Mouse (Mus musculus): ENCODE measurements around the gene Rdx.

DNA sequence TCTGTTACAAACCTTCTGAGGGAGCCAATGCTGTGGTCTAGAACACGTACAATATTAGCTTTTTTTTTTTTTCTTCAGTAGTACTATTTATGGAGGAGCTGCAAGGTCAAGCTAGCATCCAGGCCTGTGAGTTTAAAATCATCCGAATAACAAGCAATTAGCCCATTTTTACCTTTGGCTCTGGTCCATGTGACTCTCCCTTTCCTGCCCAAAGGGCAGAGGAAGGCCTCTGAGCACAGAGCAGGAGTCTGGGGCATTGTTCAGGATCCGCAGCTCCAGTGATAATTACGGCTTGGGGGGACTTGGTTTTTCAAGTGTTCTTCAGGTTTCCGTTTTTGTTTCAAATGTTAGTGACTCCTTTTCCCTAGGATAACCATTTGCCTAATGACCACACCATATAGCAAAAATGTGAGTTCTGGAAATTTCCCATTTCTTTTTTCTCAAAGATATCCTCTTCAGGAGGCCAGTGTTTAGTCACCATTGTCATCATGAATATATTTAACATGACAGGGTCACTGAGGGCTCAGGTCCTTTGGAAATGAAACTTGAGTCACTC lies 33.0 kb upstream of the Rdx start:
- TF ChIP-seq CHD2 (IDR thresholded peaks at IDR 0.05; ENCODE audit: low read depth, low read length) (no peak), ZNF384 (IDR thresholded peaks at IDR 0.05; ENCODE audit: low read depth, low read length) (no peak), MAFK (IDR thresholded peaks at IDR 0.05; ENCODE audit: insufficient read depth, low read depth, low read length) (no peak)

All from ES-E14 (cell line).